Mouse (Mus musculus) heart, adult 18-20 months (tissue): ENCODE data around the gene Chid1. TPM values are rescaled to one million over a fixed set of nuclear protein-coding genes. Genes with fewer than 3 reads are reported as not detected.

ENCODE experiments used
- total RNA-seq, 2 experiments: library from RNA; stranded (reverse); gene quantifications; 2 replicates each; pipeline ENCODE4 v1.2.3; 2021

The Chid1 gene
- total RNA-seq, 2 experiments from 2014 or later, result 48.2 to 50.9 TPM

Other genes with a start within 250 kb of the Chid1 start
- gene Drd4, start 247.9 kb downstream of the Chid1 start, total RNA-seq, result not detected
- 10 to 100 TPM; 11.7 to 12.6 TPM for gene Deaf1, start 212.2 kb downstream of the Chid1 start, total RNA-seq
- 10 to 100 TPM; 14.6 to 15.7 TPM for gene Tmem80, start 212.1 kb downstream of the Chid1 start, total RNA-seq
- 1 to 10 TPM; 1.7 to 3.0 TPM for gene Eps8l2, start 201.0 kb downstream of the Chid1 start, total RNA-seq
- 100 to 1,000 TPM; 106 to 141 TPM for gene Taldo1, start 147.7 kb downstream of the Chid1 start, total RNA-seq
- gene Gatd1, start 125.7 kb downstream of the Chid1 start, total RNA-seq, result 10 to 100 TPM; 11.3 to 12.4 TPM
- 1 to 10 TPM in 1 of 2 experiments, under 1 TPM in 1; 0.80 to 1.3 TPM for gene Cend1, start 110.4 kb downstream of the Chid1 start, total RNA-seq
- gene Slc25a22, start 102.0 kb downstream of the Chid1 start, total RNA-seq, result 10 to 100 TPM; 45.6 to 59.1 TPM
- gene Pidd1, start 95.8 kb downstream of the Chid1 start, total RNA-seq, result under 1 TPM; 0.21 to 0.42 TPM
- gene Rplp2, start 92.5 kb downstream of the Chid1 start, total RNA-seq, result 1,000 to 10,000 TPM in 1 of 2 experiments, 100 to 1,000 TPM in 1; 998 to 1,000 TPM
- 100 to 1,000 TPM; 387 to 566 TPM for gene Pnpla2, start 84.7 kb downstream of the Chid1 start, total RNA-seq
- gene Cracr2b, start 78.8 kb downstream of the Chid1 start, total RNA-seq, result 10 to 100 TPM; 22.5 to 23.3 TPM
- gene Cd151, start 72.5 kb downstream of the Chid1 start, total RNA-seq, result 100 to 1,000 TPM; 320 to 330 TPM
- gene Polr2l, start 64.7 kb downstream of the Chid1 start, total RNA-seq, result 10 to 100 TPM; 82.3 to 97.7 TPM
- 10 to 100 TPM; 18.9 to 22.9 TPM for gene Tspan4, start 64.6 kb downstream of the Chid1 start, total RNA-seq
- gene Ap2a2, start 22.3 kb upstream of the Chid1 start, total RNA-seq, result 10 to 100 TPM; 60.7 to 60.8 TPM
- not detected for gene Muc6, start 115.5 kb upstream of the Chid1 start, total RNA-seq
- under 1 TPM in 1 of 2 experiments, not detected in 1; 0.44 TPM for gene Muc2, start 150.5 kb upstream of the Chid1 start, total RNA-seq
- gene Muc5ac, start 249.1 kb upstream of the Chid1 start, total RNA-seq, result under 1 TPM in 1 of 2 experiments, not detected in 1; 0.03 TPM